Mouse (Mus musculus) hindbrain, embryonic 10.5 days (tissue): ENCODE data around the gene 4930455H04Rik. TPM values are rescaled to one million over a fixed set of nuclear protein-coding genes. Genes with fewer than 3 reads are reported as not detected.

Source experiments
- DNase-seq: peaks from one replicate; pipeline ENCODE4 v3.0.0-alpha.2; 2017; ENCODE audit warnings: low spot score
- H3K27ac ChIP-seq: fragments of 300-500 bp; sonication (generic); 2 replicates; pipeline ENCODE4 v1.5.1; 2016; ENCODE audit warnings: mild to moderate bottlenecking, moderate library complexity
- H3K27me3 ChIP-seq: fragments of 300-500 bp; sonication (generic); 2 replicates; pipeline ENCODE4 v1.6.1; 2016; ENCODE audit warnings: mild to moderate bottlenecking; ENCODE audit not compliant: poor library complexity, insufficient read depth, severe bottlenecking
- H3K36me3 ChIP-seq: fragments of 300-500 bp; sonication (generic); 2 replicates; pipeline ENCODE4 v1.6.1; 2016; ENCODE audit warnings: mild to moderate bottlenecking, moderate library complexity
- H3K4me1 ChIP-seq: fragments of 300-500 bp; sonication (generic); replicated peaks from 2 replicates; pipeline ENCODE4 v1.6.1; 2016; ENCODE audit warnings: mild to moderate bottlenecking
- H3K4me3 ChIP-seq: fragments of 300-500 bp; sonication (generic); 2 replicates; pipeline ENCODE4 v1.5.1; 2016; ENCODE audit warnings: mild to moderate bottlenecking, moderate library complexity
- H3K9me3 ChIP-seq: fragments of 300-500 bp; sonication (generic); 2 replicates; pipeline ENCODE4 v1.6.1; 2016; ENCODE audit warnings: mild to moderate bottlenecking, moderate library complexity
- WGBS: fragments of 180-500 bp; shearing (Covaris S2); methylation state at CpG from one replicate; pipeline ENCODE4 v1.1.7; 2016; 5-methylcytosine and 5-hydroxymethylcytosine counted together
- polyA plus RNA-seq: library from polyadenylated mRNA; unstranded; fragments of >200 nt; fragmentation: Nextera tagmentation; extraction: Ambion mirVana; gene quantifications from 2 replicates; pipeline ENCODE4 v1.2.1, GENCODE M21; 2016

Gene 4930455H04Rik
- polyA plus RNA-seq, 1 experiment from 2014 or later, result not detected

DNA sequence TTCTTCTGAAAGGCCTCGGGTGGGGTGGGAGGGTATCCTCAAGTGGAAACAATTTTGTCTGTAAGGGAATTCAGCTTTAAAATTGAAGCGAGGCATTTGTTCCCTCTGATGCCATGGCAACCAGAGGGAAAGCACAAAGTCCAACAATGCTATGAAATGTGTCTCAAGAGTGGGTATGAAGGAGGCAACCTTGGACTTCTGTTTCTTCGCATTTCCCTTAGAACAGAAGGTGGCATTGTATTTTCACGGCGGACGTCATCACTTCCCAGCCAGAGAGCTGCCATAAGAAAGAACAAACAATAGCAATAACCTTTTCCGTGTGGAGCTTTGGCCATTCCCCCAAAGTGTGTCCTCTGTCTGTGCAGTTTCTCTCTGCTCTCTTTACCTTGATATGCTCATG lies 53.8 kb downstream of the 4930455H04Rik start:
- Histone ChIP-seq H3K9me3 (no peaks in the 10 kb centered on the region), H3K4me1 (no peaks in the 10 kb centered on the region; the same call in 1 of the 2 replicates), H3K4me3 (no peak overlapping the region), H3K36me3 (no peaks in the 10 kb centered on the region), H3K27me3 (no peaks in the 10 kb centered on the region), H3K27ac (no peak overlapping the region)
- no peak for DNase-seq
- 63% methylated on average over 7 of the region's 7 CpGs for WGBS

- H3K27me3 ChIP-seq, result no peaks in the 10 kb centered on the region
- H3K36me3 ChIP-seq, result no peaks in the 10 kb centered on the region
- 95% methylated on average over 1 of the region's 1 CpGs for WGBS
- H3K4me3 ChIP-seq, result no peak overlapping the region
- H3K27ac ChIP-seq, result no peak overlapping the region
- no peaks in the 10 kb centered on the region for H3K9me3 ChIP-seq
- no peak for DNase-seq
- H3K4me1 ChIP-seq, result no peaks in the 10 kb centered on the region; the same call in 1 of the 2 replicates
These were observed 56.0 kb downstream of the 4930455H04Rik start for GRCm38 (mm10) chr3:117024111-117024510.

GRCm38 (mm10) chr3:117024557-117024956 lies 56.5 kb downstream of the 4930455H04Rik start:
- WGBS, result 76% methylated on average over 5 of the region's 5 CpGs
- no peaks in the 10 kb centered on the region for H3K36me3 ChIP-seq
- DNase-seq, result no peak

GRCm38 (mm10) chr3:117025421-117025820 lies 57.4 kb downstream of the 4930455H04Rik start:
- no peaks in the 10 kb centered on the region; the same call in 1 of the 2 replicates for H3K4me1 ChIP-seq
- no peaks in the 10 kb centered on the region for H3K9me3 ChIP-seq
- H3K27ac ChIP-seq, result no peak overlapping the region
- WGBS, result 81% methylated on average over 3 of the region's 3 CpGs
- H3K36me3 ChIP-seq, result no peaks in the 10 kb centered on the region
- DNase-seq, result no peak
- no peak overlapping the region for H3K4me3 ChIP-seq
- no peaks in the 10 kb centered on the region for H3K27me3 ChIP-seq

More at GRCm38 (mm10) chr3:117024557-117024956, 56.5 kb downstream of the 4930455H04Rik start:
- Histone ChIP-seq H3K9me3 (no peaks in the 10 kb centered on the region), H3K27ac (no peak overlapping the region), H3K27me3 (no peaks in the 10 kb centered on the region), H3K4me3 (no peak overlapping the region), H3K4me1 (no peaks in the 10 kb centered on the region; the same call in 1 of the 2 replicates)

Other genes starting within 250 kb of the 4930455H04Rik start
- 9.6 and 10.7 TPM in 2 replicates for gene Agl, start 160.1 kb upstream of the 4930455H04Rik start, polyA plus RNA-seq
- 8.7 and 17.2 TPM in 2 replicates for gene Frrs1, start 108.8 kb upstream of the 4930455H04Rik start, polyA plus RNA-seq
- 1.9 and 2.6 TPM in 2 replicates for gene Palmd, start 720 bp downstream of the 4930455H04Rik start, polyA plus RNA-seq